Mouse (Mus musculus): ENCODE results near the gene Ube2dnl1.

The Ube2dnl1 gene

GRCm38 (mm10) chrX:114904712-114905111, at the start of gene Ube2dnl1:
TSS of gene Ube2dnl1 (plus strand) at chrX:114905012.
- DNase-seq (ENCODE audit: low spot score in 2 of 2), result no peak

- no peak for DNase-seq (ENCODE audit: low spot score in 2 of 2)
Measured at GRCm38 (mm10) chrX:114895489-114895888, 9.3 kb upstream of the Ube2dnl1 start.

GRCm38 (mm10) chrX:114897506-114897905, 7.3 kb upstream of the Ube2dnl1 start:
- no peak for DNase-seq (ENCODE audit: low spot score in 2 of 2)

- no peak for DNase-seq (ENCODE audit: low spot score in 2 of 2)
Measured at GRCm38 (mm10) chrX:114903391-114903790, 1.4 kb upstream of the Ube2dnl1 start.

GRCm38 (mm10) chrX:114907282-114907681, 2.5 kb downstream of the Ube2dnl1 start, which contains the start of gene Ube2dnl2:
TSS of gene Ube2dnl2 (plus strand) at chrX:114907582.
- no peak for DNase-seq (ENCODE audit: low spot score in 2 of 2)

GRCm38 (mm10) chrX:114955066-114955465, 50.3 kb downstream of the Ube2dnl1 start:
- DNase-seq (ENCODE audit: low spot score in 2 of 2), result no peak

All from right cerebral cortex, postnatal 10 days (tissue).